In genomic region chr9:69758946-69759615, GRCm38 (mm10) we compare ENCODE assay signal across 11 mouse cellular contexts. TPM values are rescaled to one million over a fixed set of nuclear protein-coding genes. Genes with fewer than 3 reads are reported as not detected.
DNase-seq lines count a peak whose midpoint lies in the region; ATAC-seq lines count a peak whose summit lies in the region.
"Had no signal": no experiment of that assay in that cellular context is flagged by ENCODE, and none has a peak within 500 bp of the region (broad histone marks: within the 10 kb centered on the region; RNA-seq: fewer than 3 reads in every experiment).

No protein-coding gene starts in this region.

- no peaks in the 10 kb centered on the region for H3K36me3 ChIP-seq in kidney, embryonic 16.5 days (ENCODE audit: insufficient read depth, low read length)
- no peaks in the 10 kb centered on the region for H3K36me3 ChIP-seq in embryonic facial prominence, embryonic 13.5 days
- H3K36me3 ChIP-seq in neural tube, embryonic 13.5 days, result no peaks in the 10 kb centered on the region

- peaks cover 98% of the 10 kb centered on the region for H3K27me3 ChIP-seq in kidney, embryonic 16.5 days (ENCODE audit: insufficient read depth, low read length)
- peaks cover 98% of the 10 kb centered on the region for H3K27me3 ChIP-seq in embryonic facial prominence, embryonic 13.5 days
- H3K27me3 ChIP-seq in neural tube, embryonic 13.5 days, result peaks cover 98% of the 10 kb centered on the region

- 0 out of 2 replicates have a peak, but pooled peaks cover 9% of the 10 kb centered on the region for H3K4me1 ChIP-seq in kidney, embryonic 16.5 days (ENCODE audit: insufficient read depth, low read length)
- peaks cover 31% of the 10 kb centered on the region for H3K4me1 ChIP-seq in embryonic facial prominence, embryonic 13.5 days
- H3K4me1 ChIP-seq in neural tube, embryonic 13.5 days (replicated peaks), result peaks cover 70% of the 10 kb centered on the region

- no peak for ATAC-seq in kidney, embryonic 16.5 days (ENCODE audit: low FRiP score, low TSS enrichment)
- ATAC-seq in embryonic facial prominence, embryonic 13.5 days (ENCODE audit: insufficient number of reproducible peaks, insufficient read depth, low FRiP score, low TSS enrichment, low read depth), result no peak
- no peak for ATAC-seq in neural tube, embryonic 13.5 days (ENCODE audit: low read depth)
- no peak for ATAC-seq in granulocyte monocyte progenitor cell, adult 5-6 weeks (replicated peaks; ENCODE audit: poor library complexity, severe bottlenecking)

- no peaks in the 10 kb centered on the region for H3K9me3 ChIP-seq in kidney, embryonic 16.5 days (ENCODE audit: low read length)
- no peaks in the 10 kb centered on the region for H3K9me3 ChIP-seq in embryonic facial prominence, embryonic 13.5 days
- no peaks in the 10 kb centered on the region for H3K9me3 ChIP-seq in neural tube, embryonic 13.5 days

- H3K27ac ChIP-seq in kidney, embryonic 16.5 days (ENCODE audit: low read length), result no peak overlapping the region
- H3K27ac ChIP-seq in embryonic facial prominence, embryonic 13.5 days, result no peak overlapping the region
- peak overlapping the region; percentile 46 for H3K27ac ChIP-seq in neural tube, embryonic 13.5 days (replicated peaks)

- under 1% methylated on average over 42 of the region's 42 CpGs for WGBS in kidney, embryonic 16.5 days
- under 1% methylated on average over 42 of the region's 42 CpGs for WGBS in embryonic facial prominence, embryonic 13.5 days
- WGBS in neural tube, embryonic 13.5 days, result under 1% methylated on average over 40 of the region's 42 CpGs

- DNase-seq in kidney, postnatal 25 days, result no peak
- DNase-seq in induced T-regulatory cell, adult 2 months (ENCODE audit: low read depth), result peak; percentile 48
- no peak for DNase-seq in retina, postnatal 1 day
- DNase-seq in gastrocnemius, postnatal 4 days (ENCODE audit: low spot score in 2 of 2), result no peak
- DNase-seq: cerebellum, adult 9-11 months had no signal

- no peak overlapping the region for H3K9ac ChIP-seq in kidney, embryonic 16.5 days (replicated peaks; ENCODE audit: low read length)
- no peak overlapping the region for H3K9ac ChIP-seq in embryonic facial prominence, embryonic 13.5 days
- H3K9ac ChIP-seq in neural tube, embryonic 13.5 days, result peak overlapping the region; percentile 75

- peak overlapping the region; percentile 10; the same call in 1 of the 2 replicates for H3K4me2 ChIP-seq in kidney, embryonic 16.5 days (replicated peaks; ENCODE audit: low read depth, low read length)
- peak overlapping the region; percentile 37 for H3K4me2 ChIP-seq in embryonic facial prominence, embryonic 13.5 days
- peak overlapping the region; percentile 56 for H3K4me2 ChIP-seq in neural tube, embryonic 13.5 days

- peak overlapping the region; percentile 7; the same call in 1 of the 2 replicates for H3K4me3 ChIP-seq in kidney, embryonic 16.5 days (ENCODE audit: low read length)
- H3K4me3 ChIP-seq in embryonic facial prominence, embryonic 13.5 days, result peak overlapping the region; percentile 16
- H3K4me3 ChIP-seq in neural tube, embryonic 13.5 days, result peak overlapping the region; percentile 46

RNA-seq across cellular contexts. Expression of gene Foxb1, which starts 1.7 kb away (rescaled TPM):
- 0.05 and 0.09 TPM in 2 replicates for polyA plus RNA-seq in kidney, embryonic 16.5 days (2015; fragmentation: Nextera tagmentation; extraction: Ambion mirVana)
- polyA plus RNA-seq in embryonic facial prominence, embryonic 13.5 days (2015; fragmentation: Nextera tagmentation; extraction: Ambion mirVana), result 0.08 TPM in 1 of 2 replicates, not detected in the other
- 7.8 and 8.0 TPM in 2 replicates for polyA plus RNA-seq in neural tube, embryonic 13.5 days (2015; fragmentation: Nextera tagmentation; extraction: Ambion mirVana)
- not detected in 2 replicates for total RNA-seq in granulocyte monocyte progenitor cell, adult 5-6 weeks (2014; fragmentation: Nextera tagmentation)
- not detected in 2 replicates for total RNA-seq in granulocyte monocyte progenitor cell, adult 5-6 weeks (2017)
- not detected for total RNA-seq in gastrocnemius, postnatal 4 days (2021)
- total RNA-seq: hematopoietic stem cell, adult 5-6 weeks had no signal
- polyA plus RNA-seq: stomach, embryonic 16.5 days had no signal
